Mouse (Mus musculus): Measurements from ENCODE around the gene Arhgef28.

DNA sequence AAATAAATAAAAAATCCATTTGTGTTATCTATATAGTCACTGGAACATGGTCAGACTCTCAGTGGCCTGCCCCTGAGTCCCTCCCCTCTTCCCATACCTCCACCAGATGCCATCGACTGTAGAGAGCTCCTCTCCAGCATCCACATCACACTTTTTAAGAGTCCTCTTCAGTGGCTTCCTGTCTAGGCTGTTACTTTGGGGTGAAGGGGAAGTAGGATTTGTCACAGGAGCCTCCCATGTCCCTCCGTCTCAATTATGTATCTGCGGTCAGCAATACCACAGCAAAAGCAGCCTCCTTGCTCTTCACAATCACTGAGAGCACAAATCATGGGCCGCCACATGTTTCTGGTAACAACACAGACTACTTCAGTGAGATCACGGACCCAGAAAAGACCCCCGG is 135.8 kb downstream of the Arhgef28 start:
- TF ChIP-seq POLR2A (IDR thresholded peaks at IDR 0.05; ENCODE audit: control insufficient read depth in 1 of 2, insufficient read depth in 1 of 2, low read depth in 1 of 2, low read length in 2 of 2, poor library complexity in 1 of 2) (no peak), CHD2 (IDR thresholded peaks at IDR 0.05; ENCODE audit: low read length) (no peak), EP300 (IDR thresholded peaks at IDR 0.05; ENCODE audit: low read depth in 1 of 2, low read length in 2 of 2) (no peak), E2F4 (IDR thresholded peaks at IDR 0.05; ENCODE audit: borderline replicate concordance, low read depth, low read length) (no peak), CTCF (IDR thresholded peaks at IDR 0.05 in 2 of 3, conservative IDR thresholded peaks at IDR 0.05 in 1 of 3; ENCODE audit: control insufficient read depth in 1 of 3, insufficient read depth in 1 of 3, low read depth in 2 of 3, low read length in 3 of 3, poor library complexity in 1 of 3, severe bottlenecking in 1 of 3) (no peak), CHD1 (IDR thresholded peaks at IDR 0.05; ENCODE audit: low read depth, low read length) (no peak), GATA1 (IDR thresholded peaks at IDR 0.05; ENCODE audit: low read depth, low read length) (no peak), RAD21 (IDR thresholded peaks at IDR 0.05; ENCODE audit: low read depth, low read length) (no peak), TCF12 (IDR thresholded peaks at IDR 0.05; ENCODE audit: low read depth, low read length) (no peak), RCOR1 (IDR thresholded peaks at IDR 0.05; ENCODE audit: low read depth, low read length) (no peak), TAL1 (IDR thresholded peaks at IDR 0.05; ENCODE audit: low read length) (no peak), ZKSCAN1 (IDR thresholded peaks at IDR 0.05; ENCODE audit: low read depth, low read length) (no peak), SIN3A (IDR thresholded peaks at IDR 0.05; ENCODE audit: low read length) (no peak), MAZ (IDR thresholded peaks at IDR 0.05; ENCODE audit: low read depth, low read length) (no peak)
